Mouse (Mus musculus) splenic B cell, adult 2 months (primary cell): ENCODE measurements around the gene Myh9.

Source experiments
- DNase-seq: peaks from one replicate; pipeline ENCODE4 v3.0.0-alpha.2; 2011; ENCODE audit warnings: low read depth, low spot score
- H3K27me3 ChIP-seq: 2 replicates; pipeline ENCODE4 v1.6.1; 2012; ENCODE audit warnings: mild to moderate bottlenecking, low read length, moderate library complexity, mixed read lengths; ENCODE audit not compliant: control insufficient read depth, poor library complexity, insufficient read depth, severe bottlenecking
- H3K36me3 ChIP-seq: 2 replicates; pipeline ENCODE4 v1.6.1; 2012; ENCODE audit warnings: mild to moderate bottlenecking, low read length, moderate library complexity, mixed read lengths; ENCODE audit not compliant: control insufficient read depth, poor library complexity, insufficient read depth, severe bottlenecking

Myh9 gene

GRCm38 (mm10) chr15:77831754-77832457, 10.1 kb downstream of the Myh9 start:
- H3K36me3 ChIP-seq = no peaks in the 10 kb centered on the region; the same call in 1 of the 2 replicates
- no peaks in the 10 kb centered on the region for H3K27me3 ChIP-seq
- no peak for DNase-seq

GRCm38 (mm10) chr15:77831138-77831579, 10.8 kb downstream of the Myh9 start:
- no peaks in the 10 kb centered on the region for H3K27me3 ChIP-seq
- H3K36me3 ChIP-seq = no peaks in the 10 kb centered on the region; the same call in 1 of the 2 replicates
- DNase-seq = no peak

- DNase-seq = peak; percentile 72
- H3K36me3 ChIP-seq = no peaks in the 10 kb centered on the region; the same call in 1 of the 2 replicates
Observed at GRCm38 (mm10) chr15:77830481-77831137, 11.4 kb downstream of the Myh9 start.

GRCm38 (mm10) chr15:77829542-77829941, 12.4 kb downstream of the Myh9 start:
- DNase-seq = no peak
- no peaks in the 10 kb centered on the region; the same call in 1 of the 2 replicates for H3K36me3 ChIP-seq
- no peaks in the 10 kb centered on the region for H3K27me3 ChIP-seq

More at GRCm38 (mm10) chr15:77830481-77831137, 11.4 kb downstream of the Myh9 start:
- no peaks in the 10 kb centered on the region for H3K27me3 ChIP-seq

- Histone ChIP-seq H3K27me3 (no peaks in the 10 kb centered on the region), H3K36me3 (no peaks in the 10 kb centered on the region; the same call in 1 of the 2 replicates)
- no peak for DNase-seq
Observed at GRCm38 (mm10) chr15:77828910-77829309, 13.1 kb downstream of the Myh9 start.

GRCm38 (mm10) chr15:77828242-77828641, 13.7 kb downstream of the Myh9 start:
- Histone ChIP-seq H3K27me3 (no peaks in the 10 kb centered on the region), H3K36me3 (no peaks in the 10 kb centered on the region; the same call in 1 of the 2 replicates)
- no peak for DNase-seq

GRCm38 (mm10) chr15:77827794-77828193, 14.2 kb downstream of the Myh9 start:
- Histone ChIP-seq H3K27me3 (no peaks in the 10 kb centered on the region), H3K36me3 (no peaks in the 10 kb centered on the region; the same call in 1 of the 2 replicates)
- no peak for DNase-seq

- Histone ChIP-seq H3K27me3 (no peaks in the 10 kb centered on the region), H3K36me3 (no peaks in the 10 kb centered on the region; the same call in 1 of the 2 replicates)
- no peak for DNase-seq
Observed at GRCm38 (mm10) chr15:77827379-77827778, 14.6 kb downstream of the Myh9 start.

- Histone ChIP-seq H3K27me3 (no peaks in the 10 kb centered on the region), H3K36me3 (no peaks in the 10 kb centered on the region; the same call in 1 of the 2 replicates)
- DNase-seq = no peak
Observed at GRCm38 (mm10) chr15:77825382-77825781, 16.6 kb downstream of the Myh9 start.

GRCm38 (mm10) chr15:77824321-77824720, 17.7 kb downstream of the Myh9 start:
- no peak for DNase-seq
- no peaks in the 10 kb centered on the region; the same call in 1 of the 2 replicates for H3K36me3 ChIP-seq
- no peaks in the 10 kb centered on the region for H3K27me3 ChIP-seq

GRCm38 (mm10) chr15:77823634-77824033, 18.3 kb downstream of the Myh9 start:
- Histone ChIP-seq H3K27me3 (no peaks in the 10 kb centered on the region), H3K36me3 (no peaks in the 10 kb centered on the region; the same call in 1 of the 2 replicates)
- DNase-seq = no peak

- Histone ChIP-seq H3K36me3 (no peaks in the 10 kb centered on the region; the same call in 1 of the 2 replicates), H3K27me3 (no peaks in the 10 kb centered on the region)
- no peak for DNase-seq
Observed at GRCm38 (mm10) chr15:77823196-77823595, 18.8 kb downstream of the Myh9 start.

GRCm38 (mm10) chr15:77822671-77823070, 19.3 kb downstream of the Myh9 start:
- no peaks in the 10 kb centered on the region for H3K27me3 ChIP-seq
- H3K36me3 ChIP-seq = no peaks in the 10 kb centered on the region; the same call in 1 of the 2 replicates
- no peak for DNase-seq

- H3K27me3 ChIP-seq = no peaks in the 10 kb centered on the region
- DNase-seq = no peak
Observed at GRCm38 (mm10) chr15:77822057-77822466, 19.9 kb downstream of the Myh9 start.

GRCm38 (mm10) chr15:77821424-77821823, 20.6 kb downstream of the Myh9 start:
- Histone ChIP-seq H3K27me3 (no peaks in the 10 kb centered on the region), H3K36me3 (no peaks in the 10 kb centered on the region; the same call in 1 of the 2 replicates)
- DNase-seq = no peak

More at GRCm38 (mm10) chr15:77822057-77822466, 19.9 kb downstream of the Myh9 start:
- H3K36me3 ChIP-seq = no peaks in the 10 kb centered on the region; the same call in 1 of the 2 replicates
